Mouse (Mus musculus) heart, postnatal 14 days (tissue): Measurements from ENCODE around the gene Pip4k2c. TPM values are rescaled to one million over a fixed set of nuclear protein-coding genes. Genes with fewer than 3 reads are reported as not detected.
"Not testable (repeated sequence)": the region's sequence is repeated elsewhere in the genome, so short reads cannot be mapped to it uniquely, and the experiment has no call there.

Experiments used
- DNase-seq, 2 experiments: peaks; one replicate each; pipeline ENCODE4 v3.0.0; 2021 to 2022
- intact Hi-C: fragments of 180-260 bp; cut with DNase I; formaldehyde crosslinking; loops from one replicate; pipeline ENCODE4 v1.15.1; 2025
- total RNA-seq, 2 experiments: library from RNA; stranded (reverse); gene quantifications; 2 replicates each; pipeline ENCODE4 v1.2.3; 2021

Gene Pip4k2c
- total RNA-seq, 2 experiments from 2014 or later = 22.8 to 23.1 TPM

- DNase-seq = no peak
- intact Hi-C loops = no loop called here
Observed at GRCm38 (mm10) chr10:127154652-127155051, 56.7 kb downstream of the Pip4k2c start.

GRCm38 (mm10) chr10:127154241-127154640 is 57.1 kb downstream of the Pip4k2c start:
- intact Hi-C loops = no loop called here
- no peak for DNase-seq

- no peak for DNase-seq
- intact Hi-C loops = no loop called here
Observed at GRCm38 (mm10) chr10:127153323-127153722, 58.1 kb downstream of the Pip4k2c start.

- DNase-seq, intact Hi-C loops: not testable (repeated sequence)
Observed at GRCm38 (mm10) chr10:127152556-127152955, 58.8 kb downstream of the Pip4k2c start.

- DNase-seq, intact Hi-C loops: not testable (repeated sequence)
Observed at GRCm38 (mm10) chr10:127151233-127151632, 60.2 kb downstream of the Pip4k2c start.

- intact Hi-C loops = no loop called here
- DNase-seq = no peak
Observed at GRCm38 (mm10) chr10:127150471-127150872, 60.9 kb downstream of the Pip4k2c start.

GRCm38 (mm10) chr10:127147135-127147534 is 64.2 kb downstream of the Pip4k2c start:
- intact Hi-C loops = no loop called here
- DNase-seq = no peak

Other genes starting within 250 kb of the Pip4k2c start
- 100 to 1,000 TPM; 104 to 122 TPM for gene Ctdsp2, start 232.9 kb downstream of the Pip4k2c start, total RNA-seq
- under 1 TPM; 0.19 to 0.56 TPM for gene Avil, start 210.9 kb downstream of the Pip4k2c start, total RNA-seq
- gene Tsfm, start 180.7 kb downstream of the Pip4k2c start, total RNA-seq = 10 to 100 TPM; 49.8 to 60.5 TPM
- gene Mettl1, start 170.2 kb downstream of the Pip4k2c start, total RNA-seq = 1 to 10 TPM; 5.0 to 6.0 TPM
- gene Eef1akmt3, start 170.1 kb downstream of the Pip4k2c start, total RNA-seq = under 1 TPM in 1 of 2 experiments, not detected in 1; 0.12 TPM
- gene Cyp27b1, start 163.3 kb downstream of the Pip4k2c start, total RNA-seq = under 1 TPM; 0.27 to 0.50 TPM
- gene March9, start 151.4 kb downstream of the Pip4k2c start, total RNA-seq = 1 to 10 TPM; 1.6 TPM
- 100 to 1,000 TPM in 1 of 2 experiments, 10 to 100 TPM in 1; 92.4 to 113 TPM for gene Cdk4, start 148.1 kb downstream of the Pip4k2c start, total RNA-seq
- gene Tspan31, start 141.3 kb downstream of the Pip4k2c start, total RNA-seq = 10 to 100 TPM; 47.3 to 50.0 TPM
- gene Agap2, start 136.3 kb downstream of the Pip4k2c start, total RNA-seq = 10 to 100 TPM; 12.2 to 12.3 TPM
- gene Os9, start 90.5 kb downstream of the Pip4k2c start, total RNA-seq = 10 to 100 TPM; 29.3 to 34.8 TPM
- 1 to 10 TPM; 2.9 to 3.8 TPM for gene B4galnt1, start 46.4 kb downstream of the Pip4k2c start, total RNA-seq
- 10 to 100 TPM; 45.5 to 66.9 TPM for gene Slc26a10, start 30.9 kb downstream of the Pip4k2c start, total RNA-seq
- 10 to 100 TPM; 17.0 to 17.9 TPM for gene Arhgef25, start 21.5 kb downstream of the Pip4k2c start, total RNA-seq
- 10 to 100 TPM; 36.1 to 43.4 TPM for gene Dtx3, start 15.9 kb downstream of the Pip4k2c start, total RNA-seq
- gene Kif5a, start 51.8 kb upstream of the Pip4k2c start, total RNA-seq = under 1 TPM; 0.49 to 0.72 TPM
- 100 to 1,000 TPM; 146 to 151 TPM for gene Dctn2, start 54.8 kb upstream of the Pip4k2c start, total RNA-seq
- gene Mbd6, start 77.4 kb upstream of the Pip4k2c start, total RNA-seq = 10 to 100 TPM; 29.9 to 32.0 TPM
- 10 to 100 TPM; 39.2 to 45.9 TPM for gene Mars, start 100.2 kb upstream of the Pip4k2c start, total RNA-seq
- 1 to 10 TPM; 3.1 to 4.5 TPM for gene Arhgap9, start 110.4 kb upstream of the Pip4k2c start, total RNA-seq
- gene Gli1, start 130.4 kb upstream of the Pip4k2c start, total RNA-seq = 1 to 10 TPM; 1.4 to 2.4 TPM
- gene Inhbe, start 142.8 kb upstream of the Pip4k2c start, total RNA-seq = not detected
- not detected for gene Inhbc, start 158.8 kb upstream of the Pip4k2c start, total RNA-seq
- gene R3hdm2, start 168.7 kb upstream of the Pip4k2c start, total RNA-seq = 100 to 1,000 TPM; 115 to 120 TPM